Mouse (Mus musculus): ENCODE results near the gene Cdkn2aipnl. TPM values are rescaled to one million over a fixed set of nuclear protein-coding genes. Genes with fewer than 3 reads are reported as not detected.
A peak's percentile ranks its signal among the peaks of the same experiment; 100 is the strongest.

Gene Cdkn2aipnl
- 11.1 and 11.7 TPM in 2 replicates for polyA plus RNA-seq (2012; ENCODE audit: insufficient read depth, insufficient read length, missing spikeins)

- peak within 1 kb of the TSS; percentile 75 for H3K4me3 ChIP-seq (ENCODE audit: insufficient read depth, low read depth, low read length)
- H3K27ac ChIP-seq (replicated peaks; ENCODE audit: low read depth, low read length): 0 out of 2 replicates have a peak within 1 kb of the TSS, but pooled peaks have one; percentile 13
- no peaks in the 10 kb centered on the region; the same call in 1 of the 2 replicates for H3K4me1 ChIP-seq (ENCODE audit: control insufficient read depth, insufficient read depth, insufficient read length, low read length)
Measured at GRCm38 (mm10) chr11:51967443-51968401, at the start of gene Cdkn2aipnl. Gene Cdkn2aipnl, plus strand, starts transcription at chr11:51967661.

- Histone ChIP-seq H3K4me1 (ENCODE audit: control insufficient read depth, insufficient read depth, insufficient read length, low read length) (peaks cover 17% of the 10 kb centered on the region), H3K4me3 (ENCODE audit: insufficient read depth, low read depth, low read length) (no peak overlapping the region), H3K27ac (replicated peaks; ENCODE audit: low read depth, low read length) (peak overlapping the region; percentile 90; the same call in 1 of the 2 replicates)
Measured at GRCm38 (mm10) chr11:51917951-51918350, 49.5 kb upstream of the Cdkn2aipnl start.

- Histone ChIP-seq H3K27ac (replicated peaks; ENCODE audit: low read depth, low read length) (no peak overlapping the region; the same call in 1 of the 2 replicates), H3K4me3 (ENCODE audit: insufficient read depth, low read depth, low read length) (no peak overlapping the region), H3K4me1 (ENCODE audit: control insufficient read depth, insufficient read depth, insufficient read length, low read length) (peaks cover 18% of the 10 kb centered on the region)
Measured at GRCm38 (mm10) chr11:51918576-51918975, 48.9 kb upstream of the Cdkn2aipnl start.

- Histone ChIP-seq H3K4me1 (ENCODE audit: control insufficient read depth, insufficient read depth, insufficient read length, low read length) (peaks cover 20% of the 10 kb centered on the region), H3K27ac (replicated peaks; ENCODE audit: low read depth, low read length) (peak overlapping the region; percentile 63), H3K4me3 (ENCODE audit: insufficient read depth, low read depth, low read length) (no peak overlapping the region)
Measured at GRCm38 (mm10) chr11:51921355-51922125, 45.9 kb upstream of the Cdkn2aipnl start.

GRCm38 (mm10) chr11:51922421-51922841 lies 45.0 kb upstream of the Cdkn2aipnl start:
- H3K4me3 ChIP-seq (ENCODE audit: insufficient read depth, low read depth, low read length): no peak overlapping the region
- peaks cover 15% of the 10 kb centered on the region for H3K4me1 ChIP-seq (ENCODE audit: control insufficient read depth, insufficient read depth, insufficient read length, low read length)
- H3K27ac ChIP-seq (replicated peaks; ENCODE audit: low read depth, low read length): peak overlapping the region; percentile 28

- Histone ChIP-seq H3K27ac (replicated peaks; ENCODE audit: low read depth, low read length) (no peak overlapping the region), H3K4me1 (ENCODE audit: control insufficient read depth, insufficient read depth, insufficient read length, low read length) (peaks cover 9% of the 10 kb centered on the region; the same call in 1 of the 2 replicates), H3K4me3 (ENCODE audit: insufficient read depth, low read depth, low read length) (no peak overlapping the region)
Measured at GRCm38 (mm10) chr11:51925595-51925994, 41.9 kb upstream of the Cdkn2aipnl start.

- peaks cover 9% of the 10 kb centered on the region; the same call in 1 of the 2 replicates for H3K4me1 ChIP-seq (ENCODE audit: control insufficient read depth, insufficient read depth, insufficient read length, low read length)
- H3K27ac ChIP-seq (replicated peaks; ENCODE audit: low read depth, low read length): no peak overlapping the region
- H3K4me3 ChIP-seq (ENCODE audit: insufficient read depth, low read depth, low read length): no peak overlapping the region
Measured at GRCm38 (mm10) chr11:51926385-51926784, 41.1 kb upstream of the Cdkn2aipnl start.

GRCm38 (mm10) chr11:51927106-51927505 lies 40.4 kb upstream of the Cdkn2aipnl start:
- no peak overlapping the region for H3K27ac ChIP-seq (replicated peaks; ENCODE audit: low read depth, low read length)
- no peak overlapping the region for H3K4me3 ChIP-seq (ENCODE audit: insufficient read depth, low read depth, low read length)
- peaks cover 9% of the 10 kb centered on the region; the same call in 1 of the 2 replicates for H3K4me1 ChIP-seq (ENCODE audit: control insufficient read depth, insufficient read depth, insufficient read length, low read length)

- H3K4me3 ChIP-seq (ENCODE audit: insufficient read depth, low read depth, low read length): no peak overlapping the region
- 0 out of 2 replicates have a peak overlapping the region, but pooled peaks have one; percentile 29 for H3K27ac ChIP-seq (replicated peaks; ENCODE audit: low read depth, low read length)
- no peaks in the 10 kb centered on the region for H3K4me1 ChIP-seq (ENCODE audit: control insufficient read depth, insufficient read depth, insufficient read length, low read length)
Measured at GRCm38 (mm10) chr11:51931138-51931537, 36.3 kb upstream of the Cdkn2aipnl start.

GRCm38 (mm10) chr11:51931790-51932189 lies 35.7 kb upstream of the Cdkn2aipnl start:
- H3K4me3 ChIP-seq (ENCODE audit: insufficient read depth, low read depth, low read length): no peak overlapping the region
- H3K27ac ChIP-seq (replicated peaks; ENCODE audit: low read depth, low read length): no peak overlapping the region
- H3K4me1 ChIP-seq (ENCODE audit: control insufficient read depth, insufficient read depth, insufficient read length, low read length): no peaks in the 10 kb centered on the region

- Histone ChIP-seq H3K4me1 (ENCODE audit: control insufficient read depth, insufficient read depth, insufficient read length, low read length) (no peaks in the 10 kb centered on the region), H3K27ac (replicated peaks; ENCODE audit: low read depth, low read length) (no peak overlapping the region), H3K4me3 (ENCODE audit: insufficient read depth, low read depth, low read length) (no peak overlapping the region)
Measured at GRCm38 (mm10) chr11:51934230-51934629, 33.2 kb upstream of the Cdkn2aipnl start.

GRCm38 (mm10) chr11:51935636-51936434 lies 31.6 kb upstream of the Cdkn2aipnl start:
- Histone ChIP-seq H3K4me1 (ENCODE audit: control insufficient read depth, insufficient read depth, insufficient read length, low read length) (0 out of 2 replicates have a peak, but pooled peaks cover 4% of the 10 kb centered on the region), H3K4me3 (ENCODE audit: insufficient read depth, low read depth, low read length) (no peak overlapping the region), H3K27ac (replicated peaks; ENCODE audit: low read depth, low read length) (no peak overlapping the region)

- Histone ChIP-seq H3K4me3 (ENCODE audit: insufficient read depth, low read depth, low read length) (no peak overlapping the region), H3K27ac (replicated peaks; ENCODE audit: low read depth, low read length) (no peak overlapping the region)
Measured at GRCm38 (mm10) chr11:51937361-51937781, 30.1 kb upstream of the Cdkn2aipnl start.

More at GRCm38 (mm10) chr11:51937361-51937781, 30.1 kb upstream of the Cdkn2aipnl start:
- H3K4me1 ChIP-seq (ENCODE audit: control insufficient read depth, insufficient read depth, insufficient read length, low read length): 0 out of 2 replicates have a peak, but pooled peaks cover 4% of the 10 kb centered on the region
